Mouse (Mus musculus): ENCODE results near the gene Lrrc23. TPM values are rescaled to one million over a fixed set of nuclear protein-coding genes. Genes with fewer than 3 reads are reported as not detected.
"Not testable (repeated sequence)": the region's sequence is repeated elsewhere in the genome, so short reads cannot be mapped to it uniquely, and the experiment has no call there.

Lrrc23 gene
- polyA plus RNA-seq, 1 experiment = 0.41 TPM

DNA sequence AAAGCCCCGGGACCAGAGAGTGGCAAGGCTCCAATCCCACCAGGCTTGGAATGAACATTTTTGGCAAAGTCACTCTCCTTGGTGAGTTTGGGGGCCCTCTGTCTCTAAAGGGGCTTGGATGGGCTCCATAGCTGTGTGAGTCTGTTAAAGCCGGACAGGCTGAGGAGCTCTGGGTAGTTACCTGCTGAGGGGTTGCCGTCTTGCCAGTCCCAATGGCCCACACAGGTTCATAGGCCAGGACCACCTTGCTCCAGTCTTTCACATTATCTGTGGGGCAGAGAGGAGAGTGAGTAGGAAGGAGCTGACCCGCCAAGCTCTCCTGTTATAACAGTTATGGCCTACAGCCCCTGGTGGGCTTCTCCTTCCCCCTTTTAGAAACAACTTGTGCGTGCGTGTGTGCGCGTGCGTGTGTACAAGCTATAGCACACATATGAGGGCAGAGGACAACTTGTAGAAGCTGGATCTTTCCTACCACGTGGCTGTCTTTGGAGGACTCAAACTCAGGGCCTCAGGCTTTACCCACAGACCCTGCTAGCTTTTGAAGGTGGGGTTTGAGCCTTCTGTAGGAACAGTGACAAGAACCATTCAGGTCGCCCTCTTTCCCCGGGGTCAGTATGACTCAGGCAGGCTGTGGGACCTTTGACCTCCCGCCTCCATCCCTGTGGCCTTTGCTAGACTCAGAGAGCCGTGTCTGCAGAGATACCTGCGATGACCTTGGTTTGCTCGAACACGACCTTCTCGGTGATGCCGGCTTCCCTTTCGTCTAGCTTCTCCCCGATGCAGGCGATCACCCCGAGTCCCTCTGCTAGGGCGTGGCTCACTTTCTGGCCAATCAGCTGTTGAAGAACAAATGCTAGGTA lies 32.4 kb upstream of the Lrrc23 start:
- Histone ChIP-seq H3K4me3 (ENCODE audit: low read depth, low read length) (peak overlapping the region; percentile 88), H3K36me3 (ENCODE audit: control insufficient read depth, insufficient read depth, low read length) (peaks cover 20% of the 10 kb centered on the region), H3K27me3 (ENCODE audit: control insufficient read depth, insufficient read depth, low read length) (no peaks in the 10 kb centered on the region), H3K4me1 (ENCODE audit: control insufficient read depth, insufficient read depth, insufficient read length, low read length) (peaks cover 24% of the 10 kb centered on the region; the same call in 1 of the 2 replicates), H3K27ac (ENCODE audit: insufficient read depth, low read depth, low read length) (peak overlapping the region; percentile 65)
- WGBS = 58% methylated on average over 24 of the region's 24 CpGs
- TF ChIP-seq CTCF (IDR thresholded peaks at IDR 0.05; ENCODE audit: extremely low read depth, insufficient read length, insufficient replicate concordance, low read depth, low read length) (no peak), POLR2A (IDR thresholded peaks at IDR 0.05; ENCODE audit: low read depth, low read length) (no peak)

DNA sequence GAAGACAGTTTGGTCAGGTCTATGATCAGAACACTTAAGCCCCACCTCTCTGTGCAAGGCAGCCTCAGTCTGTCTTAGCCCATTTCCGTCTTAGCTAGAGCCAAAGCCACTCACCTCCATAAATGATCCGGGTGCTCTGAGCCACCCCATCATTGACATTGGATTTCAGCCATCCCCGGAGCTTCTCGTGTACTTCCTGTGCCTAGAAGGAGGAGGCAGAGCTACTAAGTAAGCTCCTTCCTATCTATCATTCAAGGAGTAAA lies 31.8 kb upstream of the Lrrc23 start:
- Histone ChIP-seq H3K27ac (ENCODE audit: insufficient read depth, low read depth, low read length) (no peak overlapping the region), H3K27me3 (ENCODE audit: control insufficient read depth, insufficient read depth, low read length) (no peaks in the 10 kb centered on the region), H3K4me1 (ENCODE audit: control insufficient read depth, insufficient read depth, insufficient read length, low read length) (peaks cover 26% of the 10 kb centered on the region; the same call in 1 of the 2 replicates), H3K4me3 (ENCODE audit: low read depth, low read length) (no peak overlapping the region), H3K36me3 (ENCODE audit: control insufficient read depth, insufficient read depth, low read length) (peaks cover 16% of the 10 kb centered on the region)
- TF ChIP-seq CTCF (IDR thresholded peaks at IDR 0.05; ENCODE audit: extremely low read depth, insufficient read length, insufficient replicate concordance, low read depth, low read length) = no peak
- TF ChIP-seq POLR2A (IDR thresholded peaks at IDR 0.05; ENCODE audit: low read depth, low read length) = no peak
- WGBS = 27% methylated on average over 4 of the region's 4 CpGs

- peaks cover 27% of the 10 kb centered on the region; the same call in 1 of the 2 replicates for H3K4me1 ChIP-seq (ENCODE audit: control insufficient read depth, insufficient read depth, insufficient read length, low read length)
- H3K27me3 ChIP-seq (ENCODE audit: control insufficient read depth, insufficient read depth, low read length); H3K4me3 ChIP-seq (ENCODE audit: low read depth, low read length); H3K27ac ChIP-seq (ENCODE audit: insufficient read depth, low read depth, low read length): not testable (repeated sequence)
- 80% methylated on average over 11 of the region's 11 CpGs for WGBS
- peaks cover 16% of the 10 kb centered on the region for H3K36me3 ChIP-seq (ENCODE audit: control insufficient read depth, insufficient read depth, low read length)
Measured at GRCm38 (mm10) chr6:124810566-124811402, 31.3 kb upstream of the Lrrc23 start.

- WGBS = 57% methylated on average over 14 of the region's 14 CpGs
- TF ChIP-seq POLR2A (IDR thresholded peaks at IDR 0.05; ENCODE audit: low read depth, low read length) (no peak), CTCF (IDR thresholded peaks at IDR 0.05; ENCODE audit: extremely low read depth, insufficient read length, insufficient replicate concordance, low read depth, low read length) (no peak)
- peaks cover 27% of the 10 kb centered on the region for H3K4me1 ChIP-seq (ENCODE audit: control insufficient read depth, insufficient read depth, insufficient read length, low read length)
- peak overlapping the region; percentile 68 for H3K4me3 ChIP-seq (ENCODE audit: low read depth, low read length)
- H3K36me3 ChIP-seq (ENCODE audit: control insufficient read depth, insufficient read depth, low read length) = peaks cover 16% of the 10 kb centered on the region
- no peaks in the 10 kb centered on the region for H3K27me3 ChIP-seq (ENCODE audit: control insufficient read depth, insufficient read depth, low read length)
- no peak overlapping the region for H3K27ac ChIP-seq (ENCODE audit: insufficient read depth, low read depth, low read length)
Measured at GRCm38 (mm10) chr6:124809775-124810538, 30.4 kb upstream of the Lrrc23 start.

DNA sequence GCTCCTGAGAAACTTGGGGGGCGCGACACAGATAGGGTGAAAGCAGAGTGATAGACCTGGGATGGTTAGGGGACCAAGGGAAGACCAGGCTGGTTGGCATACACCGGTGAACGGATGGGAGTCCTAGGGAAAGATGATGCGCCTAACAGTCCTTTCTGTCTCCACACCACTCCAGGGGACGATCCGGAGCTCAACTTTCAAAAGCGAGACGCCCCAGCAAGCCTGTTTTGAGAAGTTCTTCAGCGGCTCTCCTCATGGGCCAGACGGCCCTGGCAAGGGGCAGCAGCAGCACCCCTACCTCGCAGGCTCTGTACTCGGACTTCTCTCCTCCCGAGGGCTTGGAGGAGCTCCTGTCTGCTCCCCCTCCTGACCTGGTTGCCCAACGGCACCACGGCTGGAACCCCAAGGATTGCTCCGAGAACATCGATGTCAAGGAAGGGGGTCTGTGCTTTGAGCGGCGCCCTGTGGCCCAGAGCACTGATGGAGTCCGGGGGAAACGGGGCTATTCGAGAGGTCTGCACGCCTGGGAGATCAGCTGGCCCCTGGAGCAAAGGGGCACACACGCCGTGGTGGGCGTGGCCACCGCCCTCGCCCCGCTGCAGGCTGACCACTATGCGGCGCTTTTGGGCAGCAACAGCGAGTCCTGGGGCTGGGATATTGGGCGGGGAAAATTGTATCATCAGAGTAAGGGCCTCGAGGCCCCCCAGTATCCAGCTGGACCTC lies 29.7 kb upstream of the Lrrc23 start:
- under 1% methylated on average over 35 of the region's 35 CpGs for WGBS
- Histone ChIP-seq H3K4me1 (ENCODE audit: control insufficient read depth, insufficient read depth, insufficient read length, low read length) (peaks cover 23% of the 10 kb centered on the region), H3K4me3 (ENCODE audit: low read depth, low read length) (peak overlapping the region; percentile 68), H3K27ac (ENCODE audit: insufficient read depth, low read depth, low read length) (peak overlapping the region; percentile 92), H3K27me3 (ENCODE audit: control insufficient read depth, insufficient read depth, low read length) (no peaks in the 10 kb centered on the region), H3K36me3 (ENCODE audit: control insufficient read depth, insufficient read depth, low read length) (peaks cover 16% of the 10 kb centered on the region)
- TF ChIP-seq POLR2A (IDR thresholded peaks at IDR 0.05; ENCODE audit: low read depth, low read length) = no peak
- peak; percentile 62 for TF ChIP-seq CTCF (IDR thresholded peaks at IDR 0.05; ENCODE audit: extremely low read depth, insufficient read length, insufficient replicate concordance, low read depth, low read length)

DNA sequence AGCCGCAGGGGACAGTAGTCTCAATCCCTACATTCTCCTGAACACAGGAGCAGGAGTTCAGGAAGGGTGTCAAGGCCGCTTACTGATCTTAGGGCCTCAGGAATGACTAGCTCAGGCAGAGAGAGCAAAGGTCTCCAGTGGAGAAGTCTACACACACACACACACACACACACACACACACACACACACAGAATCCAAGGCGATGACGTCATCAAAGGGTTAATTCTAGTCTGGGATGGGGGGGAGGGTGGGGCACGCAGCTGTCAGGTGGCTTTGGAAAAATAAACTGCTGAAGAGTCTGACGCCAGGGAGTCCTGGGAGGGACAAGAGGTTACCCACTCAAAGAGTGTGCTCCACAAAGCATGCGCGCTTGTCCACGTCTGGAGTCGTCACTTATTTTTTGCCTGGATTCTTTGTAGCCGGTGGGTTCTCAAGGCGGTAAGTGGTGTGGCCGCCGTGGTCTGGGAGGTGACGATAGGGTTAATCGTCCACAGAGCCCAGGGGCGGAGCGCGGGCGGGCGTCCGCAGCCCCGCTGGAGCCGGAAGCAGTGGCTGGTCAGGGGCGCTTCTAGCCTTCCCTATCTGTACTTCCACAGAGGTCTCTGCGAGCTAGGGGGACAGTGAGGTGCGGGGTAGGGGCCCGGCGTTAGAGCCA lies 29.0 kb upstream of the Lrrc23 start, which contains the start of gene Spsb2:
Gene Spsb2 (plus strand): TSS at position 304 of the 655 bp plus-strand sequence.
- Histone ChIP-seq H3K27me3 (ENCODE audit: control insufficient read depth, insufficient read depth, low read length) (no peaks in the 10 kb centered on the region), H3K36me3 (ENCODE audit: control insufficient read depth, insufficient read depth, low read length) (peaks cover 16% of the 10 kb centered on the region), H3K4me1 (ENCODE audit: control insufficient read depth, insufficient read depth, insufficient read length, low read length) (peaks cover 22% of the 10 kb centered on the region), H3K27ac (ENCODE audit: insufficient read depth, low read depth, low read length) (peak within 1 kb of the TSS; percentile 94), H3K4me3 (ENCODE audit: low read depth, low read length) (peak within 1 kb of the TSS; percentile 68)
- WGBS = 2% methylated on average over 29 of the region's 29 CpGs
- TF ChIP-seq CTCF (IDR thresholded peaks at IDR 0.05; ENCODE audit: extremely low read depth, insufficient read length, insufficient replicate concordance, low read depth, low read length) (no peak), POLR2A (IDR thresholded peaks at IDR 0.05; ENCODE audit: low read depth, low read length) (peak; percentile 22; the same call in 1 of the 2 replicates)
